Mouse (Mus musculus) MEL (cell line): ENCODE data around the gene 4930404N11Rik. TPM values are rescaled to one million over a fixed set of nuclear protein-coding genes. Genes with fewer than 3 reads are reported as not detected.
A peak's percentile ranks its signal among the peaks of the same experiment; 100 is the strongest.

ENCODE experiments used
- DNase-seq: peaks from one replicate; pipeline ENCODE4 v3.0.0; 2011; ENCODE audit warnings: low read depth, low spot score
- H3K27ac ChIP-seq: 2 replicates; pipeline ENCODE4 v1.5.1; 2012; ENCODE audit warnings: low read depth, mild to moderate bottlenecking, control low read depth, low read length, moderate library complexity; ENCODE audit not compliant: control insufficient read depth
- H3K27me3 ChIP-seq, 2 experiments: fragments of 150-350 bp in 1 of 2; sonication (generic) in 1 of 2; 2 replicates each; pipeline ENCODE4 v1.6.1; 2012; ENCODE audit warnings: low read length in 2 of 2, mild to moderate bottlenecking in 2 of 2, improper control_type of control experiment in 1 of 2, moderate library complexity in 1 of 2; ENCODE audit not compliant: insufficient read depth in 2 of 2, control insufficient read depth in 1 of 2
- H3K36me3 ChIP-seq, 2 experiments: 2 replicates each; pipeline ENCODE4 v1.6.1; 2012 to 2014; ENCODE audit warnings: low read length in 2 of 2, improper control_type of control experiment in 1 of 2, inconsistent platforms in 1 of 2, mild to moderate bottlenecking in 1 of 2; ENCODE audit not compliant: insufficient read depth in 2 of 2, control insufficient read depth in 1 of 2
- H3K4me1 ChIP-seq, 2 experiments: fragments of 150-350 bp in 1 of 2; sonication (generic) in 1 of 2; 2 replicates each; pipeline ENCODE4 v1.6.1; 2012; ENCODE audit warnings: low read length in 2 of 2, improper control_type of control experiment in 1 of 2, mild to moderate bottlenecking in 1 of 2; ENCODE audit not compliant: insufficient read depth in 2 of 2, control insufficient read depth in 1 of 2
- H3K4me3 ChIP-seq, 2 experiments: fragments of 150-350 bp in 1 of 2; sonication (generic) in 1 of 2; 2 replicates each; pipeline ENCODE4 v1.5.1; 2012; ENCODE audit warnings: low read depth in 2 of 2, low read length in 2 of 2, mild to moderate bottlenecking in 2 of 2, moderate library complexity in 2 of 2, control low read depth in 1 of 2, improper control_type of control experiment in 1 of 2; ENCODE audit not compliant: control insufficient read depth in 1 of 2, insufficient read depth in 1 of 2
- H3K79me2 ChIP-seq: 2 replicates; pipeline ENCODE4 v1.6.1; 2012; ENCODE audit warnings: mild to moderate bottlenecking, low read length, moderate library complexity; ENCODE audit not compliant: control insufficient read depth, poor library complexity, insufficient read depth
- H3K9ac ChIP-seq: 2 replicates; pipeline ENCODE4 v1.6.1; 2012; ENCODE audit warnings: low read depth, mild to moderate bottlenecking, control low read depth, low read length, moderate library complexity; ENCODE audit not compliant: control insufficient read depth, poor library complexity, severe bottlenecking
- H3K9me3 ChIP-seq: fragments of 150-350 bp; sonication (generic); replicated peaks from 2 replicates; pipeline ENCODE4 v1.6.1; 2012; ENCODE audit warnings: mild to moderate bottlenecking, low read length, improper control_type of control experiment, moderate library complexity; ENCODE audit not compliant: insufficient read depth
- BHLHE40 ChIP-seq: IDR thresholded peaks from 2 replicates; pipeline ENCODE4 v1.6.1; 2012; ENCODE audit warnings: low read depth, mild to moderate bottlenecking, inconsistent platforms, low read length, improper control_type of control experiment, borderline replicate concordance
- CHD1 ChIP-seq: IDR thresholded peaks from 2 replicates; pipeline ENCODE4 v1.6.1; 2012; ENCODE audit warnings: low read depth, mild to moderate bottlenecking, inconsistent platforms, low read length, improper control_type of control experiment
- CHD2 ChIP-seq: IDR thresholded peaks from 2 replicates; pipeline ENCODE4 v1.6.1; 2011; ENCODE audit warnings: low read length, improper control_type of control experiment
- CTCF ChIP-seq, 3 experiments: IDR thresholded peaks in 2 of 3; conservative IDR thresholded peaks in 1 of 3; 2 replicates each; pipeline ENCODE4 v1.5.1; 2011 to 2012; ENCODE audit warnings: low read length in 3 of 3, low read depth in 2 of 3, mild to moderate bottlenecking in 2 of 3, improper control_type of control experiment in 1 of 3, inconsistent platforms in 1 of 3, mixed read lengths in 1 of 3, moderate library complexity in 1 of 3; ENCODE audit not compliant: control insufficient read depth in 1 of 3, insufficient read depth in 1 of 3, poor library complexity in 1 of 3, severe bottlenecking in 1 of 3
- E2F4 ChIP-seq: IDR thresholded peaks from 2 replicates; pipeline ENCODE4 v1.6.1; 2011; ENCODE audit warnings: low read depth, low read length, improper control_type of control experiment, borderline replicate concordance
- ELF1 ChIP-seq: IDR thresholded peaks from 2 replicates; pipeline ENCODE4 v1.6.1; 2014; ENCODE audit warnings: low read depth, mild to moderate bottlenecking, inconsistent platforms, low read length, improper control_type of control experiment, moderate library complexity
- EP300 ChIP-seq, 2 experiments: IDR thresholded peaks; 2 replicates each; pipeline ENCODE4 v1.6.1; 2011; ENCODE audit warnings: improper control_type of control experiment in 2 of 2, low read length in 2 of 2, low read depth in 1 of 2, mild to moderate bottlenecking in 1 of 2
- ETS1 ChIP-seq: IDR thresholded peaks from 2 replicates; pipeline ENCODE4 v1.6.1; 2012; ENCODE audit warnings: low read depth, mild to moderate bottlenecking, inconsistent platforms, low read length, improper control_type of control experiment, moderate library complexity
- GABPA ChIP-seq: IDR thresholded peaks from 2 replicates; pipeline ENCODE4 v1.6.1; 2012; ENCODE audit warnings: low read depth, mild to moderate bottlenecking, inconsistent platforms, low read length, improper control_type of control experiment, moderate library complexity
- GATA1 ChIP-seq: IDR thresholded peaks from 2 replicates; pipeline ENCODE4 v1.6.1; 2011; ENCODE audit warnings: low read depth, low read length, improper control_type of control experiment
- HCFC1 ChIP-seq: IDR thresholded peaks from 2 replicates; pipeline ENCODE4 v1.6.1; 2012; ENCODE audit warnings: low read depth, mild to moderate bottlenecking, inconsistent platforms, low read length, improper control_type of control experiment, moderate library complexity
- JUND ChIP-seq: IDR thresholded peaks from 2 replicates; pipeline ENCODE4 v1.6.1; 2011; ENCODE audit warnings: low read depth, mild to moderate bottlenecking, improper control_type of control experiment, low read length
- KAT2A ChIP-seq: conservative IDR thresholded peaks from 2 replicates; pipeline ENCODE4 v1.6.1; 2012; ENCODE audit warnings: low read depth, low read length, improper control_type of control experiment, inconsistent platforms
- MAFK ChIP-seq: IDR thresholded peaks from 2 replicates; pipeline ENCODE4 v1.6.1; 2011; ENCODE audit warnings: low read depth, mild to moderate bottlenecking, low read length, improper control_type of control experiment, borderline replicate concordance
- MAX ChIP-seq: IDR thresholded peaks from 2 replicates; pipeline ENCODE4 v1.6.1; 2011; ENCODE audit warnings: low read length, improper control_type of control experiment
- MAZ ChIP-seq: IDR thresholded peaks from 2 replicates; pipeline ENCODE4 v1.6.1; 2012; ENCODE audit warnings: low read depth, mild to moderate bottlenecking, inconsistent platforms, low read length, improper control_type of control experiment
- MEF2A ChIP-seq: IDR thresholded peaks from 2 replicates; pipeline ENCODE4 v1.6.1; 2014; ENCODE audit warnings: low read depth, mild to moderate bottlenecking, inconsistent platforms, low read length, improper control_type of control experiment; ENCODE audit not compliant: poor library complexity, insufficient replicate concordance, severe bottlenecking; ENCODE audit errors: extremely low read depth
- MYB ChIP-seq: IDR thresholded peaks from 2 replicates; pipeline ENCODE4 v1.6.1; 2011; ENCODE audit warnings: mild to moderate bottlenecking, low read depth, low read length, improper control_type of control experiment
- MYC ChIP-seq: IDR thresholded peaks from 2 replicates; pipeline ENCODE4 v1.6.1; 2011; ENCODE audit warnings: low read depth, mild to moderate bottlenecking, low read length, improper control_type of control experiment, moderate library complexity
- POLR2AphosphoS2 ChIP-seq: IDR thresholded peaks from 2 replicates; pipeline ENCODE4 v1.6.1; 2011; ENCODE audit warnings: low read length, improper control_type of control experiment
- POLR2AphosphoS5 ChIP-seq: IDR thresholded peaks from 2 replicates; pipeline ENCODE4 v1.6.1; 2012; ENCODE audit warnings: low read depth, borderline replicate concordance, mild to moderate bottlenecking, inconsistent platforms, low read length, moderate library complexity, mixed read lengths
- RAD21 ChIP-seq: IDR thresholded peaks from 2 replicates; pipeline ENCODE4 v1.6.1; 2011; ENCODE audit warnings: mild to moderate bottlenecking, low read depth, low read length, improper control_type of control experiment
- SIN3A ChIP-seq: IDR thresholded peaks from 2 replicates; pipeline ENCODE4 v1.6.1; 2012; ENCODE audit warnings: low read length, improper control_type of control experiment, inconsistent platforms
- TAL1 ChIP-seq: IDR thresholded peaks from 2 replicates; pipeline ENCODE4 v1.6.1; 2012; ENCODE audit warnings: mild to moderate bottlenecking, inconsistent platforms, low read length, moderate library complexity, mixed read lengths
- TBP ChIP-seq: IDR thresholded peaks from 2 replicates; pipeline ENCODE4 v1.8.0; 2011; ENCODE audit warnings: low read depth, low read length, improper control_type of control experiment
- TCF12 ChIP-seq: IDR thresholded peaks from 2 replicates; pipeline ENCODE4 v1.6.1; 2014; ENCODE audit warnings: low read depth, mild to moderate bottlenecking, inconsistent platforms, low read length, improper control_type of control experiment, moderate library complexity
- UBTF ChIP-seq: IDR thresholded peaks from 2 replicates; pipeline ENCODE4 v1.6.1; 2012; ENCODE audit warnings: low read depth, mild to moderate bottlenecking, inconsistent platforms, low read length, improper control_type of control experiment, moderate library complexity, borderline replicate concordance; ENCODE audit not compliant: insufficient read depth
- USF1 ChIP-seq: IDR thresholded peaks from 2 replicates; pipeline ENCODE4 v1.6.1; 2014; ENCODE audit warnings: low read depth, mild to moderate bottlenecking, inconsistent platforms, low read length, improper control_type of control experiment, moderate library complexity
- ZC3H11A ChIP-seq: IDR thresholded peaks from 2 replicates; pipeline ENCODE4 v1.6.1; 2012; ENCODE audit warnings: low read depth, mild to moderate bottlenecking, inconsistent platforms, low read length, improper control_type of control experiment
- ZKSCAN1 ChIP-seq: IDR thresholded peaks from 2 replicates; pipeline ENCODE4 v1.6.1; 2012; ENCODE audit warnings: low read depth, mild to moderate bottlenecking, inconsistent platforms, low read length, improper control_type of control experiment, moderate library complexity
- ZMIZ1 ChIP-seq: IDR thresholded peaks from 2 replicates; pipeline ENCODE4 v1.6.1; 2012; ENCODE audit warnings: low read depth, mild to moderate bottlenecking, inconsistent platforms, low read length, improper control_type of control experiment, moderate library complexity
- ZNF384 ChIP-seq: IDR thresholded peaks from 2 replicates; pipeline ENCODE4 v1.6.1; 2012; ENCODE audit warnings: low read depth, mild to moderate bottlenecking, inconsistent platforms, low read length, improper control_type of control experiment
- polyA plus RNA-seq, 2 experiments: library from polyadenylated mRNA; stranded (reverse) in 1 of 2; unstranded in 1 of 2; fragments of >175 nt in 1 of 2; fragments of >200 nt in 1 of 2; gene quantifications; 2 replicates each; pipeline versions ENCODE4 v1.2.1 to v1.2.4; 2012; ENCODE audit warnings: low replicate concordance in 2 of 2, low read depth in 1 of 2; ENCODE audit not compliant: insufficient read length in 2 of 2, insufficient read depth in 1 of 2, missing spikeins in 1 of 2
- total RNA-seq: library from RNA; depleted of rRNA; stranded (reverse); fragments of 300-350 nt; gene quantifications from 2 replicates; pipeline ENCODE4 v1.2.3, GENCODE M21; 2012

The 4930404N11Rik gene
- total and polyA plus RNA-seq, 3 experiments = 3.1 to 12.1 TPM; not detected in 1

GRCm38 (mm10) chr10:81383802-81384604 lies 18.4 kb upstream of the 4930404N11Rik start, which contains the start of the genes Dohh and Gm48551 (continued):
- no peak for TF ChIP-seq MYB
- peak; percentile 91 for TF ChIP-seq TBP
- TF ChIP-seq TAL1 = no peak; the same call in 1 of the 2 replicates
- TF ChIP-seq USF1 = peak; percentile 99
- TF ChIP-seq ZKSCAN1 = no peak

DNA sequence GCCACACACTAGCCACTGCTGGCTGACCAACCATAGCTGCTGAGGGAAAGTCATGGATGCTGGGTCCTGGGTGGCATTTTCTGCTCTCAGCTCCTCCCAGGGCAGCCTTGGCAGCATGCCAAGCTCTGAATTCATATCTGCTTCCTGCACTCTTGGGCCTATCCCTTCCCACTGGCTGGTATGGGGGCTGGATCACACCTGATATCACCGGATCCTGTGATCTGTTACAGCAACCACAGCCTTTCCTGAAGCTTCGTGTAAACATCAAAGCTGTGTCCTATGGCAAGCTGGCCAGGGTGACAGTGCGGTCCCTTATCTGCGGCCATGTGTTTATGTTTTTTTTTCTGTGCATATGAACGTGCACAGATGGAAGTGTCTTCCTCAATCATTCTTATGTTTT lies 16.4 kb upstream of the 4930404N11Rik start:
- peak overlapping the region; percentile 92 for H3K27ac ChIP-seq
- peak; percentile 98 for DNase-seq
- H3K27me3 ChIP-seq = no peaks in the 10 kb centered on the region
- peaks cover 0 to 39% of the 10 kb centered on the region in 2 experiments; a peak in 2 of 4 replicates for H3K36me3 ChIP-seq
- H3K4me3 ChIP-seq = no peak overlapping the region
- H3K4me1 ChIP-seq = peaks cover 26 to 50% of the 10 kb centered on the region in 2 experiments
- no peak overlapping the region; the same call in 1 of the 2 replicates for H3K9ac ChIP-seq
- peaks cover 28% of the 10 kb centered on the region for H3K79me2 ChIP-seq
- H3K9me3 ChIP-seq = no peaks in the 10 kb centered on the region
- TF ChIP-seq TAL1 (peak; percentile 100), ELF1 (0 out of 2 replicates have a peak, but pooled peaks have one; percentile 50), MAFK (peak; percentile 85; the same call in 1 of the 2 replicates), USF1 (peak; percentile 67), CTCF (IDR thresholded peaks at IDR 0.05 in 2 of 3, conservative IDR thresholded peaks at IDR 0.05 in 1 of 3; ENCODE audit: control insufficient read depth in 1 of 3, insufficient read depth in 1 of 3, low read depth in 2 of 3, low read length in 3 of 3, poor library complexity in 1 of 3, severe bottlenecking in 1 of 3) (no peak), GABPA (peak; percentile 63; the same call in 1 of the 2 replicates), RAD21 (no peak), GATA1 (peak; percentile 98), E2F4 (0 out of 2 replicates have a peak, but pooled peaks have one; percentile 50), ZKSCAN1 (no peak), CHD2 (peak; percentile 36), CHD1 (no peak), MAX (peak; percentile 97), MYC (peak; percentile 95), ZNF384 (peak; percentile 97), POLR2AphosphoS5 (no peak), UBTF (no peak), ETS1 (peak; percentile 99), BHLHE40 (peak; percentile 99), TBP (peak; percentile 32; the same call in 1 of the 2 replicates), ZMIZ1 (no peak), MEF2A (peak; percentile 71; the same call in 1 of the 2 replicates), MYB (peak; percentile 91), TCF12 (peak; percentile 100), SIN3A (peak; percentile 100), ZC3H11A (no peak), MAZ (peak; percentile 93), EP300 (IDR thresholded peaks at IDR 0.05; ENCODE audit: low read depth in 1 of 2, low read length in 2 of 2) (peak; percentile 97 to 99), KAT2A (no peak; the same call in 1 of the 2 replicates), HCFC1 (peak; percentile 57; the same call in 1 of the 2 replicates), POLR2AphosphoS2 (peak; percentile 77), JUND (no peak; the same call in 1 of the 2 replicates)
